Mouse (Mus musculus) stomach, postnatal 0 days (tissue): Measurements from ENCODE around the gene Sec24c.

Experiments used
- CTCF ChIP-seq: IDR thresholded peaks from 2 replicates; pipeline ENCODE4 v1.5.1; 2016; ENCODE audit warnings: antibody characterized with exemption, low read depth, mild to moderate bottlenecking, moderate library complexity
- EP300 ChIP-seq: optimal IDR thresholded peaks from 2 replicates; pipeline ENCODE3; 2016; ENCODE audit warnings: antibody characterized with exemption

GRCm38 (mm10) chr14:20700362-20700761, 26.3 kb downstream of the Sec24c start:
- TF ChIP-seq EP300, result no peak
- no peak for TF ChIP-seq CTCF
